Mouse (Mus musculus) MEL (cell line): ENCODE measurements around the gene Ube4a. TPM values are rescaled to one million over a fixed set of nuclear protein-coding genes. Genes with fewer than 3 reads are reported as not detected.

Experiments
- polyA plus RNA-seq, 2 experiments: library from polyadenylated mRNA; stranded (reverse) in 1 of 2; unstranded in 1 of 2; fragments of >175 nt in 1 of 2; fragments of >200 nt in 1 of 2; gene quantifications; 2 replicates each; pipeline versions ENCODE4 v1.2.1 to v1.2.4; 2012; ENCODE audit warnings: low replicate concordance in 2 of 2, low read depth in 1 of 2; ENCODE audit not compliant: insufficient read length in 2 of 2, insufficient read depth in 1 of 2, missing spikeins in 1 of 2
- total RNA-seq: library from RNA; depleted of rRNA; stranded (reverse); fragments of 300-350 nt; gene quantifications from 2 replicates; pipeline ENCODE4 v1.2.3, GENCODE M21; 2012; rRNA removed

Gene Ube4a
- total and polyA plus RNA-seq, 3 experiments, result 24.2 to 37.9 (median 32.8) TPM

Other genes with a start within 250 kb of the Ube4a start
- gene Phldb1, start 230.4 kb downstream of the Ube4a start, total RNA-seq, result 13.0 and 13.8 TPM in 2 replicates
- gene Phldb1, start 230.4 kb downstream of the Ube4a start, polyA plus RNA-seq, result 10 to 100 TPM in 1 of 2 experiments, not detected in 1; 23.0 TPM
- gene Arcn1, start 197.8 kb downstream of the Ube4a start, total RNA-seq, result 118 and 124 TPM in 2 replicates
- gene Arcn1, start 197.8 kb downstream of the Ube4a start, polyA plus RNA-seq, result 100 to 1,000 TPM; 145 to 273 TPM
- 30.2 and 31.8 TPM in 2 replicates for gene Ift46, start 197.7 kb downstream of the Ube4a start, total RNA-seq
- 10 to 100 TPM in 1 of 2 experiments, not detected in 1; 51.9 TPM for gene Ift46, start 197.7 kb downstream of the Ube4a start, polyA plus RNA-seq
- gene Tmem25, start 166.3 kb downstream of the Ube4a start, total RNA-seq, result 0.12 TPM in 1 of 2 replicates, not detected in the other
- gene Tmem25, start 166.3 kb downstream of the Ube4a start, polyA plus RNA-seq, result under 1 TPM in 1 of 2 experiments, not detected in 1; 0.67 TPM
- gene Ttc36, start 162.5 kb downstream of the Ube4a start, total RNA-seq, result 0.20 TPM in 1 of 2 replicates, not detected in the other
- under 1 TPM in 1 of 2 experiments, not detected in 1; 0.49 TPM for gene Ttc36, start 162.5 kb downstream of the Ube4a start, polyA plus RNA-seq
- gene Kmt2a, start 84.3 kb downstream of the Ube4a start, total RNA-seq, result 4.7 and 6.2 TPM in 2 replicates
- 10 to 100 TPM; 11.7 to 27.3 TPM for gene Kmt2a, start 84.3 kb downstream of the Ube4a start, polyA plus RNA-seq
- 719 and 722 TPM in 2 replicates for gene Atp5l, start 44.9 kb downstream of the Ube4a start, total RNA-seq
- gene Atp5l, start 44.9 kb downstream of the Ube4a start, polyA plus RNA-seq, result 100 to 1,000 TPM in 1 of 2 experiments, not detected in 1; 320 TPM
- gene Cd3g, start 14.8 kb upstream of the Ube4a start, total RNA-seq, result 0.35 and 0.42 TPM in 2 replicates
- under 1 TPM in 1 of 2 experiments, not detected in 1; 0.47 TPM for gene Cd3g, start 14.8 kb upstream of the Ube4a start, polyA plus RNA-seq
- 0.10 TPM in 1 of 2 replicates, not detected in the other for gene Cd3d, start 16.2 kb upstream of the Ube4a start, total RNA-seq
- not detected for gene Cd3d, start 16.2 kb upstream of the Ube4a start, polyA plus RNA-seq
- not detected in 2 replicates for gene Cd3e, start 44.0 kb upstream of the Ube4a start, total RNA-seq
- not detected for gene Cd3e, start 44.0 kb upstream of the Ube4a start, polyA plus RNA-seq
- 0.08 and 0.16 TPM in 2 replicates for gene Mpzl2, start 74.2 kb upstream of the Ube4a start, total RNA-seq
- under 1 TPM in 1 of 2 experiments, not detected in 1; 0.39 TPM for gene Mpzl2, start 74.2 kb upstream of the Ube4a start, polyA plus RNA-seq
- not detected in 2 replicates for gene Mpzl3, start 89.6 kb upstream of the Ube4a start, total RNA-seq
- gene Mpzl3, start 89.6 kb upstream of the Ube4a start, polyA plus RNA-seq, result not detected
- gene Jaml, start 113.6 kb upstream of the Ube4a start, total RNA-seq, result not detected in 2 replicates
- gene Jaml, start 113.6 kb upstream of the Ube4a start, polyA plus RNA-seq, result not detected
- gene Scn2b, start 152.2 kb upstream of the Ube4a start, total RNA-seq, result not detected in 2 replicates
- not detected for gene Scn2b, start 152.2 kb upstream of the Ube4a start, polyA plus RNA-seq
- not detected in 2 replicates for gene Scn4b, start 172.8 kb upstream of the Ube4a start, total RNA-seq
- not detected for gene Scn4b, start 172.8 kb upstream of the Ube4a start, polyA plus RNA-seq
- gene BC049352, start 216.4 kb upstream of the Ube4a start, total RNA-seq, result not detected in 2 replicates
- gene BC049352, start 216.4 kb upstream of the Ube4a start, polyA plus RNA-seq, result not detected
- not detected in 2 replicates for gene Tmprss4, start 238.5 kb upstream of the Ube4a start, total RNA-seq
- gene Tmprss4, start 238.5 kb upstream of the Ube4a start, polyA plus RNA-seq, result not detected